Mouse (Mus musculus) heart, adult 2 months (tissue): ENCODE results near the gene Vmo1.

Experiments used
- CTCF ChIP-seq: fragments of 200-600 bp; IDR thresholded peaks from 2 replicates; pipeline ENCODE4 v1.8.1; 2022; ENCODE audit warnings: antibody characterized with exemption, mild to moderate bottlenecking, moderate library complexity
- EP300 ChIP-seq: fragments of 200-500 bp; IDR thresholded peaks from 2 replicates; pipeline ENCODE4 v1.6.1; 2011; ENCODE audit warnings: low read depth, low read length, control low read depth; ENCODE audit not compliant: insufficient read depth
- POLR2A ChIP-seq: fragments of 200-500 bp; IDR thresholded peaks from 2 replicates; pipeline ENCODE4 v1.6.1; 2011; ENCODE audit warnings: mild to moderate bottlenecking, low read depth, low read length, control low read depth; ENCODE audit not compliant: insufficient read depth

DNA sequence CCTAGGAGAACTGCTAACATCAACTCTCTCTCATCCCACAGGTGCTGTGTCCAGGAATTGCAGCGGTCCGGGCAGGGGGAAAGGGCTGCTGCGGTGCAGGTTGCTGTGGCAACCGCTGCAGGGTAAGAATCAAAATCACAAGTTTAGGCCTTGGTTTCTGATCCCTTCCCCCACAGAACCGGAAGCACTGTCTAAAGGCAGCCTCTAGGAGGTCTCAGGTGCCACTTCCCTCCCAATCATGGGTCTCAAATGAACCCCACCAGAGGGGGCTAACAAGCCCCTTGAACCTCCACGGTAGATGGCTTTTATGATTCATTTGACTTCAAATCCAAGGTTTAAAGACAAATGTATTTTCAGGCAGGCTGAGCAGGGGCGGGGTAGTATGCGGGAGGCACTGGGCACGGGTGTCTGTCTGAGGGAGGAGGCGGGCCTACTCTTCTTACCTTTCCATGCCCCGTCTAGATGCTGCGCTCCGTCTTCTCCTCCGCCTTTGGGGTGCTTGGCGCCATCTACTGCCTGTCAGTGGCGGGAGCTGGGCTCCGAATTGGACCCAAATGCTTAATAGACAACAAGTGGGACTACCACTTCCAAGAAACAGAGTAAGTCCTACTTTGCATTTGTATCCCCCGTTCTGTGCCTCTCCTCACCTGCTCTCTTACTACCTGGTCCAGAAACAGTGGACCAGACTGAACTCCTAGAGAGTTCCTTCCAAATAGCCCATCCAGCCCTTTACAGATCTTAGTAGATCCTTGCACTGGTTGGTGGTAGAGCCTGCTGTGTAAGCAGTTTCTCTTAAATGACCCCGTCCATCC, 4.5 kb downstream of the Vmo1 start:
- peak; percentile 69 for TF ChIP-seq CTCF
- no peak for TF ChIP-seq POLR2A
- TF ChIP-seq EP300, result no peak
